Mouse (Mus musculus): ENCODE data around the gene E4f1. TPM values are rescaled to one million over a fixed set of nuclear protein-coding genes. Genes with fewer than 3 reads are reported as not detected.
"Not testable (repeated sequence)": the region's sequence is repeated elsewhere in the genome, so short reads cannot be mapped to it uniquely, and the experiment has no call there.

Gene E4f1
- total RNA-seq, 2 experiments from 2014 or later, result 11.1 to 11.4 TPM

DNA sequence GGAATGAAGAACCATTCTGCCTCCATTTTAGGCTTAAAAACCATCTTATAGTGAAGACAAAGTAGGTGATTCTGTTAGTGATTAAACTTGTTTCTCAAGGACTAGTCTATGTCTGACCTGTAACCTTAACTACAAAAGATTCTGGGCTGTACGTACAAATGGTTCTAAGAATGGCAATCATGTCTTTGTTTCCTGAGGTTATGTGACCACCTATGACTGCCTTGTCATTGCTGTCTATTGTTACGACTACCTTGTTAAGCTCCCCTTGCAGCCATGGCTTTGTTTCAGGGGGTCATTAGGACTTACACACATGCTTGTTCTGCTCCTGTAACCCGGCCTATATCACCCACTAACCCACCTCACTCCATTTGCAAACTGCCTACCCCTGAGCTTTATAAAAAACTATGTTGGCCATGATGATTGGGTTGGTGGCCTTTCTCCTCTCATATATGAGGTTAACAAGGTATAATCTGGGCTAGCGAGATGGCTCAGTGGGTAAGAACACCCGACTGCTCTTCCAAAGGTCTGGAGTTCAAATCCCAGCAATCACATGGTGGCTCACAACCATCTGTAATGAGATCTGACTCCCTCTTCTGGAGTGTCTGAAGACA lies 1.4 kb downstream of the E4f1 start:
- intact Hi-C loops (cut with DNase I), result no loop called here
- DNase-seq (ENCODE audit: low spot score), result no peak

DNA sequence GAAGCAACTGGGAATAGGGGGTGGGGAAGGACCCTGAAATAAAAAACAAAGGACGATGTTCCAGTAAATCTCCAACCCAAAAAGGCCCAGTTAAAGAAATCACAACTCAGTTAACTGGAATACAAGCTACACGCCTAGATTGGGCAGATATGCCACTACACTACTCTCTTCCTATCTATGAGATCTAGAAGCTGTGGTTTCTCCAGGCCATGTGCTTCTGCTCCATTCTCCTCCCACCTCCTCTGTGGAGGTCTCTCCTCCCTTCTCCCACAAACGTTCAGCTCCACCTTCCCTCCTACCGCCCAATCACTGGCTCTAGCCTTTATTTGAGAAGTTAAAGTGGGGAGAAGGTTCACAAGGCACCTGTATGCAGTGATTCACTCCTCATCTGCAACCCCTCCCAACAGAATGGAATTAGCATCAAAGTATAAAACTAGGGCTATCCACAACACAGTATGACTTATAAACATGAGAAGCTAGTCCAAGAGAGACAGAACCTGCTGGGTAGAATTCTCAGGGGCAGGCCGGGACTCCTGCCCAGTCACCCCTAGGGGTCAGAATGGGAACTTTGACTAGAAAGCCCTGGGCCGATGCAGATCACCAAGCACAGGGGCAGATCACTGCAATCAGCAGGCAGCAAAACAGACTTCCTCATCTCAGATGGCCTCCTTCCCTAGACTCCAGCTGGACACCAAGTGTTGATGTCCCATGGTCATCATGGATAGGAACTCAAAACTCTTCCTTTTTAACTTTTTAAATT lies 6.6 kb downstream of the E4f1 start:
- intact Hi-C loops (cut with DNase I), result no loop called here
- no peak for DNase-seq (ENCODE audit: low spot score)

DNA sequence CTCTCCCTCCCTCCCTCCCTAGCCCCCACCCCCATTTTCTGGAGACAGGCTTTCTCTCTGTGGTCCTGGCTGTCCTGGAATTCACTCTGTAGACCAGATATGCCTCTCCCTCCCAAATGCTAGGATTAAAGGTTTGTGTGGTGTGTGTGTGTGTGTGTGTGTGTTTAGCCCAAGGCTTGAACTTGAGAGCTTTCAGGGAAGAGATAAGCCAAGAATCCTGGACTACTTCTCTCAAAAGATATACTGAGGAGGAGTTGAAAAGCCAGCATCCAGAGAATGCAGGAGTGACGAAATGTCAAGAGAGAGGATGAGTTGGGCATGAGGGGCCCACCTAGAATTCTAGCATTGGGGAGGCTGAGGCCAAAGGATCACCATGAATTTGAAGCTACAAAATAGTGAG lies 7.2 kb downstream of the E4f1 start:
- no peak for DNase-seq (ENCODE audit: low spot score)
- intact Hi-C loops (cut with DNase I), result no loop called here

DNA sequence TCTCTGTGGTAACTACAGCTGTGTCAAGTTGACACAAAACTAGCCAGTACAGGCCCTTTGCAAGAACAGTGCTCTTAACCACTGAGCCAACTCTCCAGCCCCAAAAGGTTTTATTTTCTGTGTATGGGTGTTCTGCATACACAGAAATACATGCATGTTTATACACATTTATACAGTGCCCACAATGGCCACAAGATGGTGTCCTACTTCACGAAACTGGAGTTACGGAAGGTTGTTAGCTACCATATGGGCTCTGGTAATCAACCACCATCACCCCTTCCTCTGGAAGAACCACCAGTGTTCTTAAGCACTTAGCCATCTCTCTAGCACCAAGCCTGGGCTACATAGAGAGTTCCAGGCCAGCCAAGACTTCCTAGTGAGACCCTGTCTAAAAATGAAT lies 8.5 kb downstream of the E4f1 start:
- no peak for DNase-seq (ENCODE audit: low spot score)
- intact Hi-C loops (cut with DNase I), result no loop called here

DNA sequence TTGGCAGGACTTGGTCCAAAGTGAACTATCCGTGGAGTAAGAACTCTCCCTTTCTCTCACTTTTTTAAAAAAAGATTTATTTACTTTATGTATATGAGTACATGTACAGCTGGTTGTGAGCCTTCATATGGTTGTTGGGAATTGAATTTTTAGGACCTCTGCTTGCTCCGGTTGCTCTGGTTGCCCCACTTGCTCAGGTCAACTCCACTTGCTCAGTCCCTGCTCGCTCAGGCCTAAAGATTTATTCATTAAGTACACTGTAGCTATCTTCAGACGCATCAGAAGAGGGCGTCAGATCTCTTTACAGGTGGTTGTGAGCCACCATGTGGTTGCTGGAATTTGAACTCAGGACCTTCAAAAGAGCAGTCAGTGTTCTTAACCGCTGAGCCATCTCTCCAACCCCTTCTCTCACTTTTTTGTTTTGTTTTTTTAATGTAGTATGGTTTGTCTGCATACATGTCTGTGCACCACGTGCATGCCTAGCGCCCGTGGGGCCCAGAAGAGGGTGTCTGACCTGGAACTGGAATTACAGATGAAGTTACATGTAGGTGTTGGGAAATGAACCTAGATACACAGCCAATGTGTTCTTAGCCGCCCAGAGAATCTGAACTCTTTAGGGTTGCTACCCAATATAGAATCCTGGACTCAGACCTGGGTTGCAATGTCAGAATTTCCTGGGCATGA lies 14.4 kb downstream of the E4f1 start:
- intact Hi-C loops (cut with DNase I), result not testable (repeated sequence)

DNA sequence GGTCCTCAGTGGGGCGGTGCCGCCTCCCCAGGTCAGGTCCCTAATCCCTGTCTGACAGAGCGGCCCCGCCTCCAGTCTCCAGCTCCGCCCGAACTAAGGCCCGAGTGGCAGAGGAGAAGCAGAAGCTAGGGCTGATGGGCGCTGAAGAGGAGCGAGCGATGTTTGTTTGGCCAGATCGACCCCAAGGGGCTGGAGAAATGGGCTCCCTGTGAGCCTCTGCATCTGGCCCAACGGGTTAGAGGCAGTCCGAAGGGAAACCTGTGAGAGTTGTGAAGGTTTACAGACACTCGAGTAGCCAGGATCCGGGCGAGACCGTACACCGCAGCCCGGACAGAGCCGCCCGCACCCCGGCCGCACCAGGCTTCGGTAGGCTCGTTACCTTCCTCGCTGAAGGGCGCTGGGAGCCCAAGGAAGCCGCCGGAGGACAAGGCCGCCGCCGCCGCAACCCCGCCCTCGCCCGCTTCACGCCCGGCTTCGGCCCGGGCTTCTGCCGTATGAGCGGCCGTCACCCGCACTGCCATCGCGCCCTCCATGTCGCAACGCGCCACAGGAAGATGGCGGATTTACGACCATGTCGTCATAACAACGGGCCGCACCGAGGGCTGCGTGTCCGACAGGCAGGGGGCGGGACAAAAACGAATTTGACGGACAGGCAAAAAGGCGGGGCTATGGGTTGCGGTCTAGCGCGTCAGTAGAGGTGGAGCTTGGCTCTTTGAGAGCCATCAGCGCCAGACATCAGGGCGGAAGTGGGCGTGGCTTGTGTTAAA lies 15.2 kb downstream of the E4f1 start:
- intact Hi-C loops (cut with DNase I), result loop anchor here (5.0 kb wide), 1 partner anchor 38 kb away; no protein-coding TSS in a partner anchor
- peak; percentile 99 for DNase-seq (ENCODE audit: low spot score)

More for the DNA sequence above, 14.4 kb downstream of the E4f1 start:
- DNase-seq (ENCODE audit: low spot score), result not testable (repeated sequence)

DNA sequence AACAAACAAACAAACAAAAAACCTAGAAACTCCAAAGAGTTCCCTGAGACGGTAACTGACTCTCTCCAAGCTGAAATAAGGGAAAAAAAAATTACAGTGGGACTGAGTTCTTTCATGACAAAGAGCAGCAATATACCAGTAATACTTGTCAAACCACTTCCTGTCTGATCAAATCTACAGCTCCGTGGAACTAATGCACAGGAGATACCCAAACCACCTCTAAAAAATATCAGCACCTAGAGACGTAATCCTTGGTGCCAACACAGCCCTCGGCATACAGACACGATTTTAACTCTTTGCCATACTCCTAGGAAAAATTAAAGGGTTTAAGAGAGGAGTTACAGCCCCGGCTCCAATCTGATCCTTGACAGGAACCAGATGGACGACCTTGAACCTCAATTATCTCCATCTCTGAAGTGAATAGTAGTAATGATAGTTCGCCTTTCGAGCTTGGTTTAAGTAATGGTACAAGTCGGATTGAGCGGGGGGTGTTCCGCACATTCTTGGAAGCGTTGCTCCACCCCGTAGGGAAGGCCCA lies 15.8 kb downstream of the E4f1 start:
- no peak for DNase-seq (ENCODE audit: low spot score)
- intact Hi-C loops (cut with DNase I), result loop anchor here (5.0 kb wide), 1 partner anchor 37 kb away; no protein-coding TSS in a partner anchor

DNA sequence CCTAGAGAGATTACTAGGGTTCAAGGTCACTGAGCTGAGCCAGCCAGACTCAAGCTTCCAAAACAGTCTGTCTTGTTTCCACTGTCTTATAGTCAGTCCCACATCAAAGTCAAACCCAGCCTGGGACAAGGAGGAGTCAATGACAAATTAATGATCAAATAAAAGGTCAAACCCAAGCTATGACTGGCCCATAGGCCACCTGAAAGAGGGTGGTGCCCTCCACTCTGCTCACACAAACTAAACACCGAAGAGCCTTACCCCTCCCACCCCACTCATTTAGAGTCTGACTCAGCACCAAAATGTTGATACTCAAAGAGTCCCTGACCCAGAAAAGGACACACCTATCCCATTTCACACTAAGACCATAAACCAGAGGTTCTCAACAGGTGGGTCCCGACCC lies 16.7 kb downstream of the E4f1 start:
- DNase-seq (ENCODE audit: low spot score), result no peak
- intact Hi-C loops (cut with DNase I), result loop anchor here (5.0 kb wide), 1 partner anchor 36 kb away; no protein-coding TSS in a partner anchor

DNA sequence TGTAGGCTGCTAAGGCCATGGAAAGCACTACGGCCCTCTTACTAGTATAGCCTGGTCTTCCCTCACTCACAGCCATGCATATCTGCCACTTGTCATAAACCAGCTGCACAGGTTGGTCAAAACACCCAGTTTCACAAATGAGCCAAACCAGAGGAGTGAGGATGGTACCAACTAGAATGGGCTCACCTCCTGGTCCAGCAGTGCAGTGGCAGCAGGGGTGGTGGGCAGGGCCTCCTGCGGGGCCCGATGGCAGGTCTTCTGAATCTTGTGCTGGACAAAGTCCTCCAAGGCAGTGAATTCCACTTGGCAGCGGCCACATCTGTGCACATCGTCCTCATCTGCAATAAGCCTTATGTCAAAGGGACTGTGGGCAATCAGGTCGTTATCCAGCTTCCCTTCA lies 18.9 kb downstream of the E4f1 start:
- intact Hi-C loops (cut with DNase I), result loop anchor here (5.0 kb wide), 1 partner anchor 34 kb away; no protein-coding TSS in a partner anchor
- DNase-seq (ENCODE audit: low spot score), result no peak

DNA sequence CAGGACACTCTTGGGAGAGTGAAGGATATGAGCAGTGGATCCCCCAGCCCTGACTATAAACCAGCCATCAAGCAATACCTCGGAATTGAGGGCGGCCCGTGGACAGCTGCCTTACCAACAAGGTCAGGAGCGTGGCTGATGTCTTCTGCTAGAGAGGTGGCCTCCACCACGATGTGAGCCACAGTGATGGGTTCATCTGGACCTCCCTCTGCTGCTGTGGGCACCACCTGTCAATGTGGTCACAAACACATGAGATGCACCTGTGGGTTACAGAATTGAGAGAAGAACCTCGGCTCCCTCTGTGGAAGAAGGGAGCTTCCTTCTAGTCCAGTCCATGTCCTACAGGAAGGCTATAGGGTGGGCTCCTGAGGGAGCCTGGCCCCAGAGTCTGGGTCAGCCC lies 20.6 kb downstream of the E4f1 start:
- DNase-seq (ENCODE audit: low spot score), result no peak
- intact Hi-C loops (cut with DNase I), result no loop called here

DNA sequence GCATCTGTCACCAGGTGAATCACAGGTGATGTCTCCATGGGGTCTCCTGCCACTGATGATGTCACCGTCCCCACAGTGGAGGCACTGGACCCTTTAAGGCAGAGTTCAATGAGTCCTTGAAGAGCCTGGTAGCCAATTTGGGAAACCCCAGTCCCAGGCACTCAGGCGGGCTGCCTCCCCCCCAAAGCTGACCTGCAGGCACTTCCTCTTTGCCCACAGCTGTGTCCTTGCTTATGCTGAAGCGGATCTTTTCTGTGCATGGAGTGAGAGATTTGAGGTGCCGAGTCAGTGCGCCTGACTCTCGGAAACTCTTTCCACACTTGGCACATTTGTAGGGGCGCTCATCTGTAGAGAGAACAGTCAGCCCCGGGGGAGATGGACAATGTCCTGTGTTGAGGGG lies 23.5 kb downstream of the E4f1 start:
- no peak for DNase-seq (ENCODE audit: low spot score)

DNA sequence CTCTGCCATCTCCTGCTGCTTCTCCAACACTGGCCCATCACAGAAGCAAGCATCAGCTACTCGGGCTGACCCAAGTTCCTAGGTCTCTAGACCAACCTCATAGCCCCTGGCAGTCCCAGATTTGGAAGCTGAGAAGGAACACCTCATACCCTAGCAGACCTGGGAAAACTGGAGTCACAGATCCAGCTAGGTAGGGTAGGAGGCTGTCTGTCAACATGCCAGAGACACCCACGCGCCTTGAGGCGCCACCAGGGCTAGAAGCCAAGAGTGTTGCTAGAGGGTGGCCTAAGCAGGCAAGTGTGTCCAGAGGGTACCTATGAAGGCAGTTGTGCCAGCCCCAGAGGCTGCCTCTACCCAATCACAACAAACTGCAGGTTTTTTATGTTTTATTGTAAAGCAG lies 26.7 kb downstream of the E4f1 start:
- DNase-seq (ENCODE audit: low spot score), result no peak
- intact Hi-C loops (cut with DNase I), result no loop called here

More for the DNA sequence above, 23.5 kb downstream of the E4f1 start:
- intact Hi-C loops (cut with DNase I), result no loop called here

DNA sequence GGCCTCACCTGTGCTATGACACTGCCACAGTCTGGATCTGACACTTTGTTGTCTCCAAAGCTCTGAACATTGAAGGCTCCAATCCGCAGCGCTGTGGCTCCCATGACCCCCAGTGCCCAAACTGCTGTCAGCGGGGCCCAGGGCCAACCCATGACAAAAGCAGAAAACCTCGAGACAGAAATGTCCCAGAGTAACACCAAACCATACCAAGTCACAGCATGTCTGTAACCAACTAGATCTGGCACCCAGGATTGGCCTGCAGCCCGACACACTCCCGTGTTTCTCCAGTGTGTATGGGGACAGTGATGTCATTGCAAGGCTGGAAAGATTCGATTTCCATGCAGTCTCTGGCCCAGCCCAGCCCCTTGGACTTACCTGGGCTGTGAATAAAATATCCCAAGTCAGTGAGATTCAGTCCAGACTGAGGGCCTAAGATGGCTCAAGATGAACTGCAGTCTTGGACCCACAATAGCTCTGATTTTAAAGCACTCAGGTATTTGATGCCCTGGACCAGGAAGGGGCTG lies 27.4 kb downstream of the E4f1 start, which contains the start of gene Dnase1l2:
Dnase1l2 (minus strand) TSS at position 474 of the 524 bp plus-strand sequence.
- intact Hi-C loops (cut with DNase I), result no loop called here
- no peak for DNase-seq (ENCODE audit: low spot score)

DNA sequence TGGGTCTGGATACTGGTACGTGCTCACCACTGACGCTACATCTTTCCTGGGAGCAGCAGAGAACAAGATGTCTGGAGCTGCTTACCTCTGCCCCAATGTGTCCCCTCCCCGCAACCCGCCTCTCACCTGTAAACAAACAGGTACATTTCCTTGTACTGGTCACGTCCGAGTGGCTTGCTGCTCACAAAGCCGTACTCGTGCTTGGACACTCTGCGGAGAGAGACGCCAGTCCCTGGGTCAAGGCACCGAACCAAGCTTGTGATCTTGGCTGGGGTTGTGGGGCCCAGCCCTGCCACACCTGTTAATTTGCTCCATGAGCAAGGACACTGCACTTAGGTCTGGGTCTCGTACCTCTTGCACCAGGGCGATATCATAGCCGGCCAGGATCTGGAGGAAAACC lies 28.0 kb downstream of the E4f1 start:
- intact Hi-C loops (cut with DNase I), result no loop called here
- DNase-seq (ENCODE audit: low spot score), result no peak

DNA sequence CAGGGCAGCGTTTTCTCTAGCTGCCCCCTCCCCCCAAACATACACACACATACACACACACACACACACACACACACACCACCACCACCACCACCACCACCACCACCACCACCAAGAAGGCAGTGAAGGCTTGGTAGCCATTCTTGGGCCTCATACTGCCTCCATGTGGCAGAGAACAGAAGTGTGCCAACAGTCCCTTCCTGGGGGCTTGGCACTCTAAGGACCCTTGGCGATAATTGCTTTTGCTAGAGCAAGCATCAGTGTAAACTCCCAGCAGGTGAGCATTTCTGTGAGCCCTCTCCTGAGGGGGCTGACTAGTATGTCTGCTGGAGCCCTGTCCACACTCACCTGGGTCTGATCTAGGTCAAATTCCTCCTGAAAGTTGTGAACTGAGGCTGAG lies 29.0 kb downstream of the E4f1 start:
- no peak for DNase-seq (ENCODE audit: low spot score)
- intact Hi-C loops (cut with DNase I), result no loop called here

DNA sequence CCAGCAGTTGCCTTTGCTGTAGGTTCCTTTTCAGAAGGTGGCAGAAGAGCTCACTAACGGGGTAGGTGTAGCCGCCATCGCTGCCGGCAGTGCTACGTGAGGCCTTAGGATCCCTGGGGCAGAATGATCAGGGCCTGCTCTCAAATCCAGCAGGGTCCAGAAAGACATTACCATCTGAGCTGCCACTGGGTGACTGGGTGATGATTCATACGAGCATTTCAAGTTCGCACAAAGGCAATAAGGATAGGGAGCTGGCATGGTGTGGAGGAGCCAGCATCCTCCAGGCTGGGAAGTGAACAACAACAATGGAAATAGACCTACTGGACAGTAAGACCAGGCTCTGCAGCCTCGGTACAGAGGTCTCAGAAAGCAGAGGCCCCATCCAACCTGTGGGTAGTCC lies 29.7 kb downstream of the E4f1 start:
- DNase-seq (ENCODE audit: low spot score), result no peak
- intact Hi-C loops (cut with DNase I), result no loop called here

DNA sequence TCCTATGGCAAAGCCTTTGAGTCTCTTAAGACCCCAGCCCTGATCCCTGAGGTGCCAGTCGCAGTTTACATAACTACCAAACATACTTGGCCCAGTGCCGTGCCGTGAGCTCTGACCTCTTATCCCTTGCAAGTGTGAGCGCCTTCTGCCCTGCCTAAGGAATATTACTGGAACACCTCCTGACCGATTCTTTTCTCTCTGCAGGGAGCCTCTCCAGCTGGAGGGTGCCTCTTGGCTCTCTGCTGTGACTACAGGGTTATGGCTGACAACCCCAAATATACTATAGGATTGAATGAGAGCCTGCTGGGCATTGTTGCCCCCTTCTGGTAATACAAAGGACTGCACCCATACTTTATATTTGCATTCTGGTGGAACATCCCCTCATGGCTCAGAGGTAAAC lies 33.1 kb downstream of the E4f1 start:
- intact Hi-C loops (cut with DNase I), result no loop called here

DNA sequence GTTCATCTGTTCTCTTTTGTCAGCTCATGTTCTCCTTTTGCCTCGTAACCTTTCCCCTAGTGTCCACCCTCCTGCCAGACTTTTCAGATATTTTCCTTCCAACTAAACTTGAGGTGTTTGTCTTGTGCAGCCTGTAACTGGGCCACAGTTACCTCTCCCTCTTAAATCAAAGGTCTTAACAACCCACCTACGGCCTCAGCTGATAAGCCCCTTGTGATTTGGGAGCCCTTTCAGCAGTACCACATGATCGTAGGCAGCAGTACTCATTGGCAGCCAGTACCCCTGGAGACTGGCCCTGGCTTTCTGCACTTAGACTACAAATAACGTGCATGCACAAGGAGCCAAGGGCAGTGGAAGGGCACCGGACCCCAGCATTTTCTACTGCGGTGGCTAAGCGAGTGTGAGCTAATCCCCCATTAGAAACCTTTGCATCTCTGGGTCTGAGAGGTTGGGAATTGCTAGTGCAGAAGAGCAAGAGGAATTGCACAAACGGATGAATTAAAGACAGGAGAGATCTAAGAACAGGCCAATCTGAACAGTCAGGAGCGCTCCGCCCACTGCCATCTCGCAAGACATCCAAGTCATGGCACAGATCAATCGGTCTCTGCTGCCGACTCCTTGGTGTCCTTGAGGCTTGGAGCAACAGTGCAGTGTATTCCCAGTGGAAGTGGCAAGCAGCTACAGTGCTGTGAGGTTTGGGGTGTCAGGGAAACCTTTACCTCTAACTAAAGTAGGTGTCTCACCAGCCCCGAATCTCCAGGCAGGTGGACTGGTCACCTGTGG lies 40.7 kb downstream of the E4f1 start:
- intact Hi-C loops (cut with DNase I), result no loop called here
- DNase-seq (ENCODE audit: low spot score), result no peak

More for the DNA sequence above, 33.1 kb downstream of the E4f1 start:
- DNase-seq (ENCODE audit: low spot score), result no peak

DNA sequence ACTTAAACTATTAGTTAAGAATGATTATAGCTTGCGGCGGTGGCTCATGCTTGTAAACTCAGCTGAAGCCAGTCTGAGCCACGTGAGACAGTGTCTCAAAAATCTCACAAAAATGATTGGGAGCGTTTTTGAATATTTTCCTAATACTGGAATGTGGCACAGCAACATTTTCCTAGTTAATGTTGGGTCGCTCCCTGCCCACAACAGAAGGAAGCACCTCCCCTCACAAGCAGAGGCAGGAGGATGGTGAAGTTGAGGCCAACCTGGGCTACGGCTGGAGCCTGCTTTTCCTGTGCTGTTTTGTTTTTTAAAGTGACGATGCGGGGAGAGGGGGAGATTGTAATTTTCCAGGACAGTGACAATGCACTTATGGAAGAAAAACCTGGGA lies 42.9 kb downstream of the E4f1 start:
- no peak for DNase-seq (ENCODE audit: low spot score)
- intact Hi-C loops (cut with DNase I), result no loop called here
